Mouse (Mus musculus) R1 (cell line): ENCODE measurements around the gene Tll2.

Source experiments
- DNase-seq: peaks from one replicate; pipeline ENCODE4 v3.0.0-alpha.2; 2018; ENCODE audit warnings: low read depth, low spot score

Tll2 gene

GRCm38 (mm10) chr19:41206811-41207344, at the start of gene Tll2:
Gene Tll2, minus strand, starts transcription at chr19:41206835.
- DNase-seq: peak; percentile 81

GRCm38 (mm10) chr19:41254584-41254983, 47.9 kb upstream of the Tll2 start:
- no peak for DNase-seq

GRCm38 (mm10) chr19:41248968-41249367, 42.3 kb upstream of the Tll2 start:
- peak; percentile 33 for DNase-seq

GRCm38 (mm10) chr19:41248271-41248670, 41.6 kb upstream of the Tll2 start:
- no peak for DNase-seq

GRCm38 (mm10) chr19:41246271-41246670, 39.6 kb upstream of the Tll2 start:
- no peak for DNase-seq

GRCm38 (mm10) chr19:41244581-41244980, 37.9 kb upstream of the Tll2 start:
- DNase-seq: peak; percentile 45

GRCm38 (mm10) chr19:41241997-41242396, 35.4 kb upstream of the Tll2 start:
- no peak for DNase-seq

- no peak for DNase-seq
These were observed 27.1 kb upstream of the Tll2 start for GRCm38 (mm10) chr19:41233698-41234097.

GRCm38 (mm10) chr19:41208326-41208725, 1.7 kb upstream of the Tll2 start:
- DNase-seq: no peak

- no peak for DNase-seq
These were observed 409 bp downstream of the Tll2 start for GRCm38 (mm10) chr19:41206041-41206810.

GRCm38 (mm10) chr19:41204159-41205081, 2.2 kb downstream of the Tll2 start:
- peak; percentile 23 for DNase-seq

- DNase-seq: peak; percentile 21
These were observed 9.0 kb downstream of the Tll2 start for GRCm38 (mm10) chr19:41197606-41198005.

GRCm38 (mm10) chr19:41193379-41193778, 13.3 kb downstream of the Tll2 start:
- DNase-seq: no peak

GRCm38 (mm10) chr19:41192953-41193352, 13.7 kb downstream of the Tll2 start:
- no peak for DNase-seq

GRCm38 (mm10) chr19:41191724-41192123, 14.9 kb downstream of the Tll2 start:
- DNase-seq: peak; percentile 52

- DNase-seq: no peak
These were observed 15.7 kb downstream of the Tll2 start for GRCm38 (mm10) chr19:41190876-41191434.

- no peak for DNase-seq
These were observed 29.3 kb downstream of the Tll2 start for GRCm38 (mm10) chr19:41177331-41177730.

- DNase-seq: no peak
These were observed 29.8 kb downstream of the Tll2 start for GRCm38 (mm10) chr19:41176881-41177280.

GRCm38 (mm10) chr19:41165914-41166235, 40.8 kb downstream of the Tll2 start:
- DNase-seq: no peak

GRCm38 (mm10) chr19:41165144-41165913, 41.3 kb downstream of the Tll2 start:
- no peak for DNase-seq

- DNase-seq: peak; percentile 37
These were observed 42.1 kb downstream of the Tll2 start for GRCm38 (mm10) chr19:41164447-41165095.
